Mouse (Mus musculus) liver, embryonic 11.5 days (tissue): ENCODE results near the gene Bcs1l. TPM values are rescaled to one million over a fixed set of nuclear protein-coding genes. Genes with fewer than 3 reads are reported as not detected.

ENCODE experiments used
- ATAC-seq: fragments of 200-750 bp; cut with Nextera tagmentation; replicated peaks from 2 replicates; pipeline ENCODE4 v1.8.0; 2017; ENCODE audit warnings: moderate number of reproducible peaks, mild to moderate bottlenecking, moderate TSS enrichment, moderate library complexity; ENCODE audit not compliant: low FRiP score
- DNase-seq: peaks from one replicate; pipeline ENCODE4 v3.0.0-alpha.2; 2017; ENCODE audit warnings: low spot score
- H3K27ac ChIP-seq: fragments of 300-500 bp; sonication (generic); 2 replicates; pipeline ENCODE4 v1.5.1; 2014; ENCODE audit warnings: mild to moderate bottlenecking, low read depth, low read length, control low read depth
- H3K27me3 ChIP-seq: fragments of 300-500 bp; sonication (generic); replicated peaks from 2 replicates; pipeline ENCODE4 v1.6.1; 2014; ENCODE audit warnings: low read length, mixed read lengths; ENCODE audit not compliant: control insufficient read depth, insufficient read depth
- H3K36me3 ChIP-seq: fragments of 300-500 bp; sonication (generic); 2 replicates; pipeline ENCODE4 v1.6.1; 2014; ENCODE audit warnings: mild to moderate bottlenecking, low read length, moderate library complexity, mixed read lengths; ENCODE audit not compliant: control insufficient read depth, insufficient read depth
- H3K4me1 ChIP-seq: fragments of 300-500 bp; sonication (generic); replicated peaks from 2 replicates; pipeline ENCODE4 v1.6.1; 2014; ENCODE audit warnings: low read length, mixed read lengths; ENCODE audit not compliant: control insufficient read depth, insufficient read depth
- H3K4me2 ChIP-seq: fragments of 300-500 bp; sonication (generic); 2 replicates; pipeline ENCODE4 v1.6.1; 2014; ENCODE audit warnings: mild to moderate bottlenecking, control low read depth, moderate library complexity
- H3K4me3 ChIP-seq: fragments of 300-500 bp; sonication (generic); 2 replicates; pipeline ENCODE4 v1.5.1; 2014; ENCODE audit warnings: low read depth, low read length, control low read depth
- H3K9ac ChIP-seq: fragments of 300-500 bp; sonication (generic); 2 replicates; pipeline ENCODE4 v1.6.1; 2014; ENCODE audit warnings: low read depth, low read length, control low read depth
- H3K9me3 ChIP-seq: fragments of 300-500 bp; sonication (generic); 2 replicates; pipeline ENCODE4 v1.6.1; 2016; ENCODE audit warnings: low read length, inconsistent platforms, mixed read lengths; ENCODE audit not compliant: control insufficient read depth
- WGBS: fragments of 180-500 bp; shearing (Covaris S2); extraction: QIAGEN DNeasy Blood & Tissue Kit; methylation state at CpG from one replicate; pipeline ENCODE4 v1.1.7; 2014; 5-methylcytosine and 5-hydroxymethylcytosine counted together
- polyA plus RNA-seq: library from polyadenylated mRNA; unstranded; fragments of >200 nt; fragmentation: Nextera tagmentation; extraction: Ambion mirVana; gene quantifications from 2 replicates; pipeline ENCODE4 v1.2.1, GENCODE M21; 2014

Gene Bcs1l
- polyA plus RNA-seq, 1 experiment from 2014 or later, result 25.7 TPM

DNA sequence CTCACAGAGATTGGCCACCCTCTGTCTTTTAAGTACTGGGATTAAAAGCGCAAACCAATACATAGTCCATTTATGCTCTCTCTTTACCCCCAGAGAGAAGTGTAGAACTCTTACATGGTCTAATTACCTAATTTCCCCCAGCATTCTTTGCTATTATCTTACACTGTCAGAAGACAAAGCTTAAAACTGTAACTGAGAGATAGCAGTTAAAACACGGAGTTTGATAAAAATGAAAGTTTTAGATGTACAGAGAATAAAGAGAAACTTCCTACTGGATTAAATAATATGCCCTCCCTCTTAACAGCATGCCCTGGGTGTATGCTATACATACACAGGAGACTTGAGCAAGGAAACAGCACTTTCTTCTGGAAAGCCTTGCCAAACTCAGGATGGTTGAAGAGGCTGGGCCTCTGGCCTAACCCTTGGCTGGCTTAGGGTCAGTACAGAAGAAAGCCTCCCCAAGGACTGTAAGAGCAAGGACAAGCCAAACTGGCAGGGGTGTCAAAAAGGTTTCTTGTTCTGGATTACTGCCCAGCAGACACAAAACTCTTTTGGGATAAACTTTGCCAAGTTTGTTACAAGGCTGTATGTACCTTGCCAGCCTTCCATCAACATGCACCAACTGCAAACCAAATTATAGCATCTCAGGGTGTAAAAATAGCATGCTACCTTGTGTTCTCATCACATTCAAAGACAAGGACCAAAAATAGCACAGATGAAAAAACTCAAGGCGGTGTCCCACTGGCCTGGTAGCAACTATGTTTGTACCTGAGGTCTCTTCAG lies 3.3 kb upstream of the Bcs1l start:
- H3K36me3 ChIP-seq, result peaks cover 14% of the 10 kb centered on the region; the same call in 1 of the 2 replicates
- H3K27me3 ChIP-seq, result no peaks in the 10 kb centered on the region
- H3K4me3 ChIP-seq, result no peak overlapping the region
- H3K9ac ChIP-seq, result no peak overlapping the region
- no peaks in the 10 kb centered on the region for H3K9me3 ChIP-seq
- no peak for ATAC-seq
- H3K4me1 ChIP-seq, result peaks cover 17% of the 10 kb centered on the region
- 84% methylated on average over 3 of the region's 3 CpGs for WGBS
- no peak overlapping the region for H3K27ac ChIP-seq
- H3K4me2 ChIP-seq, result no peak overlapping the region
- no peak for DNase-seq

- Histone ChIP-seq H3K27ac (peak overlapping the region; percentile 71), H3K4me3 (peak overlapping the region; percentile 89), H3K9me3 (no peaks in the 10 kb centered on the region), H3K9ac (peak overlapping the region; percentile 84), H3K36me3 (peaks cover 24% of the 10 kb centered on the region), H3K27me3 (no peaks in the 10 kb centered on the region), H3K4me2 (peak overlapping the region; percentile 98), H3K4me1 (peaks cover 17% of the 10 kb centered on the region)
- ATAC-seq, result no peak
- DNase-seq, result no peak
- WGBS, result under 1% methylated on average over 24 of the region's 24 CpGs
These were observed 786 bp upstream of the Bcs1l start for GRCm38 (mm10) chr1:74587233-74587772.

DNA sequence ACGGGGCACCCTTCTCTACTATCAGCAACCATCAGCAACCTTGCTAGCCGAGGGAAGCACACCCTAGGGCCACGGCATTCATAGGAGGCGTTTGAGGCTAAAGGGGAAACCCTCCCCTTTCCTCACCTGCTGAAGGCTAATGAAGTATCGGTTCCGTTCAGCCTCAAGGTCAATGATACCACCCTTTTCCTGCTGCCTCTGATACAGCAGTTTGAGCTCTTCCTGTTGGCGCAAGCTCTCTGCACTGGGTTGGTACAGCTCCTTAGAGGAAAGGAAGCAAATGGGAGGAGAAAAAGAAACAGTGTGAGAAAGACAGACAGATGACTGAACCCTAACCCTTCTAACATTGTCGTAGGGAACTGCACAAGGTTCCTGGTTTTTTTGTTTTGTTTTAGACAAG lies 6.3 kb downstream of the Bcs1l start:
- WGBS, result 76% methylated on average over 8 of the region's 8 CpGs
- no peak overlapping the region for H3K4me2 ChIP-seq
- ATAC-seq, result no peak
- no peaks in the 10 kb centered on the region for H3K9me3 ChIP-seq
- no peak overlapping the region for H3K27ac ChIP-seq
- H3K36me3 ChIP-seq, result peaks cover 34% of the 10 kb centered on the region
- no peaks in the 10 kb centered on the region for H3K4me1 ChIP-seq
- H3K4me3 ChIP-seq, result no peak overlapping the region
- no peak overlapping the region for H3K9ac ChIP-seq
- DNase-seq, result no peak
- no peaks in the 10 kb centered on the region for H3K27me3 ChIP-seq

DNA sequence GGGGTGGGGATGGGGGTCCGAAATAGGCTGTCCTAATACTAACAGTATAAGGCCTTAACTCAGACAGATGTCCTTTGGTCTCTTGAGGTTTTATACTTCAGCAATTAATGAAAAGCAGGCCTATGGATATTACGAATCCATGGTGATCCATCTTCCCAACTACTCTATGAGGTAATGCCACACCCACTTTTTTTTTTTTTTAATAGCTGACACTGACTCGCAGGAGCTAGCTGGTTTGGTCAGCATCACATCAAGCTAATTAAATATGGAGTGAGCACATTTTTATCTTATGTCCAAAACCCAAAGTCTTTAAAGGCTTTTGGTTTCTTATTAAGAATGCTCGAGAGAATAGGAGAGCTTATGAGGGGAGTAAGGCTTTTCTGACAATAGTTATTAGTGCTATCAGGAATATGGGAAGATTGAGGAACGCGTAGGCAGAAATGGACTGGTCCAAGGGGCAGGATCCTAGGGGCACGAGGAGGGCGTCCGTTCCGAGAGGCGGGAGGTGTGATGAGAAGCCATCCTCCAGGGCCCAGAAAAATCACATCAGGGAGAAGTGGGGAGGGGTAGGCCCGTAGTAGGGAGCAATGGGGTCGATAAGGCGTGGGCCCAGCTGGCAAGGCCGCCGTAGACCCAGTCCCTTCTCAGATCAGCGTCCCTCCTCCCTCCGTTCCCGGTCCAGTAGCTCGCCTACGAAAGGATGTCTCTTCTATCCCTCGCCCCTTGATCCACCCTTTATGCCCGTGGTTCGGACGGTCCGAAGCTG lies 12.6 kb downstream of the Bcs1l start:
- Histone ChIP-seq H3K4me2 (peak overlapping the region; percentile 81), H3K27ac (no peak overlapping the region), H3K4me3 (peak overlapping the region; percentile 78), H3K27me3 (no peaks in the 10 kb centered on the region), H3K9me3 (no peaks in the 10 kb centered on the region), H3K36me3 (peaks cover 8% of the 10 kb centered on the region; the same call in 1 of the 2 replicates), H3K4me1 (peaks cover 2% of the 10 kb centered on the region; the same call in 1 of the 2 replicates), H3K9ac (peak overlapping the region; percentile 75)
- DNase-seq, result no peak
- 9% methylated on average over 26 of the region's 26 CpGs for WGBS
- peak; percentile 54 for ATAC-seq

DNA sequence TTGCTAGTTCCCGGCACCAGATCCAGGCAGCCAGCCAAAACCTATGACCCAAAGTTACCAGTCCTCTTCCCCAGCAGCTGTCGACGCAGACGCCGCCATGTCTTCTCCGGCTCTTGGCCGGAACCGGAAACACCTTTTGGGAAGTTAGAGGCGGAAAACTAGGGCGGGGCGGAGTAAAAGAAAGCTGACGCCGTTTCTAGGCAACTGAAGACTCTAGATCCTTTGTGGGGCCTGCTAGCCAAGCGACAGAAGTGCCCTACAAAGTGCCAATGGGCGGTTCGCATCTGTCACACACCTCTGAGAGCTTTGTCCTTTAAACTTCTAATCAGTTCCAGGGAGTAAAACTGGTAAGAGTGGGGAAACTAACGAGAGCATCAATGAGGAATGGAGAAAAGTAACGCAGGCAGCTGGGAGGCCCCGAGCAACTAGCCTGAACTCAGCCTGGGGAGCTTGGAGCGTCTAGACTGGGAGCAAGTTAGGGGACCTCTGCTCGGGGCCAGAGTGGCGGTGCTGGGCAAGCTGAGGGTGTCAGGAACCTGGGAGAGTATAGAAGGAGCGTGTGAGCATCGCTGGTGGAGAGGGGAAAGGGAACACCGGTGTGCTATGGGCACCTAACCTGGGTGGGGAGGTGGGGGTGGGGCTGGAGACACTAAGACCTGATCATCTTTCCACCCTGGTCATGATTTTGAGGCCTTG lies 13.3 kb downstream of the Bcs1l start, which contains the start of the genes Rnf25 and Stk36:
Gene Rnf25, minus strand, starts transcription at position 131 of the 696 bp plus-strand sequence.
Gene Stk36, plus strand, starts transcription at position 179 of the 696 bp plus-strand sequence.
- Histone ChIP-seq H3K4me3 (peak within 1 kb of the TSS; percentile 78), H3K4me2 (peak within 1 kb of the TSS; percentile 81), H3K36me3 (peaks cover 8% of the 10 kb centered on the region; the same call in 1 of the 2 replicates), H3K27ac (no peak within 1 kb of the TSS), H3K27me3 (no peaks in the 10 kb centered on the region), H3K9ac (peak within 1 kb of the TSS; percentile 75), H3K9me3 (no peaks in the 10 kb centered on the region), H3K4me1 (peaks cover 2% of the 10 kb centered on the region; the same call in 1 of the 2 replicates)
- ATAC-seq, result peak; percentile 84
- 12% methylated on average over 25 of the region's 25 CpGs for WGBS
- DNase-seq, result peak; percentile 78

GRCm38 (mm10) chr1:74624183-74624582 lies 36.1 kb downstream of the Bcs1l start:
- Histone ChIP-seq H3K27ac (no peak overlapping the region), H3K4me2 (no peak overlapping the region), H3K27me3 (no peaks in the 10 kb centered on the region), H3K9ac (no peak overlapping the region), H3K4me1 (no peaks in the 10 kb centered on the region), H3K4me3 (no peak overlapping the region), H3K36me3 (no peaks in the 10 kb centered on the region), H3K9me3 (no peaks in the 10 kb centered on the region)
- no peak for ATAC-seq
- WGBS, result 82% methylated on average over 1 of the region's 1 CpGs
- no peak for DNase-seq

GRCm38 (mm10) chr1:74626076-74626475 lies 38.0 kb downstream of the Bcs1l start:
- Histone ChIP-seq H3K36me3 (no peaks in the 10 kb centered on the region), H3K9me3 (no peaks in the 10 kb centered on the region), H3K27me3 (no peaks in the 10 kb centered on the region), H3K27ac (no peak overlapping the region), H3K4me3 (no peak overlapping the region), H3K4me1 (no peaks in the 10 kb centered on the region), H3K4me2 (no peak overlapping the region), H3K9ac (no peak overlapping the region)
- WGBS, result 81% methylated on average over 4 of the region's 4 CpGs
- DNase-seq (no peak), ATAC-seq (no peak)

- no peak overlapping the region for H3K4me2 ChIP-seq
- ATAC-seq (no peak), DNase-seq (no peak)
- no peak overlapping the region for H3K27ac ChIP-seq
- no peaks in the 10 kb centered on the region for H3K4me1 ChIP-seq
- H3K27me3 ChIP-seq, result peaks cover 3% of the 10 kb centered on the region; the same call in 1 of the 2 replicates
- WGBS, result 53% methylated on average over 7 of the region's 7 CpGs
- no peaks in the 10 kb centered on the region for H3K36me3 ChIP-seq
- no peak overlapping the region for H3K9ac ChIP-seq
- H3K9me3 ChIP-seq, result no peaks in the 10 kb centered on the region
- no peak overlapping the region for H3K4me3 ChIP-seq
These were observed 39.9 kb downstream of the Bcs1l start for GRCm38 (mm10) chr1:74628001-74628400.
